Mouse (Mus musculus) left cerebral cortex, postnatal 36 days (tissue): ENCODE data around the gene Itga3. TPM values are rescaled to one million over a fixed set of nuclear protein-coding genes. Genes with fewer than 3 reads are reported as not detected.
"Not testable (repeated sequence)": the region's sequence is repeated elsewhere in the genome, so short reads cannot be mapped to it uniquely, and the experiment has no call there.

Experiments used
- DNase-seq, 2 experiments: peaks; one replicate each; pipeline ENCODE4 v3.0.0; 2021 to 2022; ENCODE audit warnings: low spot score in 2 of 2, mixed read lengths in 1 of 2
- intact Hi-C: fragments of 180-260 bp; cut with DNase I; formaldehyde crosslinking; loops from one replicate; pipeline ENCODE4 v1.15.1; 2025
- total RNA-seq, 2 experiments: library from RNA; stranded (reverse); gene quantifications; 2 replicates each; pipeline ENCODE4 v1.2.3; 2021

Itga3 gene
- total RNA-seq, 2 experiments from 2014 or later = 15.2 to 16.2 TPM

DNA sequence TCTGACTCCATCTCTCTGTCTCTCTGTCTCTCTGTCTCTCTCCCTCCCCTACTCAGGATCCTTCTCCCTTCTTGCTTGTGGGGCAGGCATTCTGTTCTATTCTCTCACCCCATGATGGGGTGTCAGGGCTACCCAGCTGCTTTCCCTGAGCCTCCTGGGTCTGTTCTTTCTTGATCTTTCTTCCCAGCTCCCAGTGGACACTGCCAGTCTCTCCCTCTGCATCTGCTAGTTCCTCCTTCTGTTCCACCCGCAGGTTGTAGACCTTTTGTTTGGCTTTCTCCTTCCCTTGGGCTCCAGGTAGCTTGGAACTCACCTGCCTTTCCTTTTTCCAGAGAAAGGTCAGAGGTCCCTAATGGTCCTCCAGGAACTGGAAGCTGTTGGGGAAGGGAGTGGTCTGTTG lies 65.2 kb downstream of the Itga3 start:
- intact Hi-C loops = no loop called here
- DNase-seq = no peak

DNA sequence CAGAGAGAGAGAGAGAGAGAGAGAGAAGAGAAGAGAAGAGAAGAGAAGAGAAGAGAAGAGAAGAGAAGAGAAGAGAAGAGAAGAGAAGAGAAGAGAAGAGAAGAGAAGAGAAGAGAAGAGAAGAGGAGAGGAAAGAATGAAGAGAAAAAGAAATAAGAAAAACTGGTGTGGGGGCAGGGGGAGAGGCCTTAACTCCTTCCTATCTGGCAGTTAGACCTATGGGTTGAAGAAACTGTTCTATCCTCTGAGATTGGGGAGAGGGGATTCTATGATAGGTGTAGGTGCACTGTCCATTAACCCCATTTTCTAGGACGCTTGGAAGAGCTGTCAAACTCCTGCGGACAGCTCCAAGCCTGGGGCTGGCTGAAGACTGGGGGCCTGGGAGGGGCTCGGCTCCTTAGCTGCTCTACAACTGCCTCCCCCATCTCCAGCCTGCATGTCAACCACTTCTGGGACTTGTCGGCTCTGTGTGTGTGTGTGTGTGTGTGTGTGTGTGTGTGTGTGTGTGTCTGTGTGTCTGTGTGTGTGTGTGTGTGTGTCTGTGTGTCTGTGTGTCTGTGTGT lies 65.7 kb downstream of the Itga3 start:
- intact Hi-C loops, DNase-seq: not testable (repeated sequence)

DNA sequence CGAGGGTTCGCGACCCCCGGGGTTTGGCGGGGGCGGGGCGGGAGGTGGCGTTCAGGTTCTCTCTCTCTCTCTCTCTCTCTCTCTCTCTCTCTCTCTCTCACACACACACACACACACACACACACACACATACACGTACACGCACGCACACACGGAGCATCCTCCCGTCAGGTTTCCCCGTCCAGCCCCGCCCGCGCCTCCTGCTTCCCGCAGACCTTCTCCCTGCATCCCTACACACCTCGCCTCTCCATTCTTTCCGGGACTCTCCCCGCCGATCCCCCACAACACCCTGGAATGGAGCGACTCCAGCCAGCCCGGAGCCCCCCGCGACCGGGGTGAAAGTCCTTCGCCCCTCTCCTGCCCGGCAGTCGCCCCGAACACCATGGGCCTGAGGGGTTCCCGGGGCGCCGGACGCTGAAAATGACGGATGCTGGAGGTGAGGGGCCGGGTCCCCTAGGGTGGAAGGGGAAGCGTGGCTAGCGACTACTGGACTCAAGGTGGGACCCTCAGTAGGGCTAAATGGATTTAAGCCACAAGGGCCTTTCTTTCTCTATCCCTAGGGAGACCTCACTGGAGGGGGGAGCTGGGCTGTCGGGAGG lies 66.4 kb downstream of the Itga3 start:
- DNase-seq = no peak
- intact Hi-C loops = no loop called here

DNA sequence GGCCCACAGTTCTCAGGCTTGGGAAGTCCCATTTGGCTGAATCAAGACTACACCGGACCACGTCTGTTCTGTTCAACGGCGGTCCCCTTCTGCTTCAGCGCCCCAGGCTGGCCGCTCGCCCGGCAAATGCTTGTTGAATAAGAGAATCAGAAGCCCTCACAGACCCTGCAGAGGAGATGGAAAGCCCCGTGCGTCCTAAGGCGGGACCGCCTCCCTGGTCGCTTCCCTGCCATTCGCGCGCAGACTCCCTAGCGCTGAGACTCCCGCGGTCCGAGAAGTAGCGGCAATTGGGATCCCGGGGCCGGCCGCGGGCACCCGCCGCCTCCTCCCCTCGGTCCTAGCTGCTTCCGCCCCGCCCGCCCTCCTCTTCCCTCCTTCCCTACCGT lies 67.0 kb downstream of the Itga3 start, which contains the start of gene Samd14:
Samd14 (plus strand) TSS at position 251 of the 386 bp plus-strand sequence.
- peak; percentile 54 to 63 for DNase-seq

GRCm38 (mm10) chr11:95008661-95009628 lies 67.7 kb downstream of the Itga3 start:
- intact Hi-C loops = no loop called here
- no peak for DNase-seq

More for the DNA sequence above, 67.0 kb downstream of the Itga3 start, which contains the start of gene Samd14:
- intact Hi-C loops = no loop called here

GRCm38 (mm10) chr11:95007418-95007817 lies 69.2 kb downstream of the Itga3 start:
- DNase-seq = no peak
- intact Hi-C loops = no loop called here

DNA sequence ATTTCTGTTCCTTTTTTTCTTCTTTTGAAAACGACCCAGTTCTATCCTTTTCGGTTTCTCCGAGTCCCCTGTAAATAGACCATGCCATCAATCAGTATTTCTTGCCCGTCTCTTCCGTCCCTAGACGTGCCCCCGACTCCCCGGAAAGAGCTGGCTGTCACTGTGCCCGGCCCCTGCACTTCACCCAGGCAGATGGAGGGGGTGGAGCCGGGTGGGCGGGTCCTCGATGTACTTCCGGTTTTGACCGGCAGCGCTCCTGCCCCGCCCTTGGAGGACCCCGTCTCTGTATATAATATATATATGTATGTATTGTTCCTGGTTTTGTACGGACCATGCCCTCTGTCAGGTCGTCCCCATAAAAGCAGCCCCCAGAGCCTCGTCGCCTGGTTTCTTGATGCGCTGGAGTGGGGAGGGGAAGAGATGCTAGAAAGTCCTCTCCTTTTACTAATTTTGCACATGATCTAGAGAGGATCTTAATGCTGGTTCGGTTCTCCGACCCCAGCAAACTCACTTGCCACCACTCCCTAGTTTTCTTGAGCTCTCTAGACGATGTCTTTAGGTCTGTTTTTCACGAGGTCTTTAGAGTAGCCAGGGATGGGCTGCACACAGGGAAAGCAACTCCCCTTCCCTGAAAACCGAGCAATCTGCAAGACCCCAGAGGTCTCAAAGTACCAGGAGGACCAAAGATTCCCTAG lies 69.9 kb downstream of the Itga3 start:
- peak; percentile 60 to 71 for DNase-seq
- intact Hi-C loops = no loop called here

DNA sequence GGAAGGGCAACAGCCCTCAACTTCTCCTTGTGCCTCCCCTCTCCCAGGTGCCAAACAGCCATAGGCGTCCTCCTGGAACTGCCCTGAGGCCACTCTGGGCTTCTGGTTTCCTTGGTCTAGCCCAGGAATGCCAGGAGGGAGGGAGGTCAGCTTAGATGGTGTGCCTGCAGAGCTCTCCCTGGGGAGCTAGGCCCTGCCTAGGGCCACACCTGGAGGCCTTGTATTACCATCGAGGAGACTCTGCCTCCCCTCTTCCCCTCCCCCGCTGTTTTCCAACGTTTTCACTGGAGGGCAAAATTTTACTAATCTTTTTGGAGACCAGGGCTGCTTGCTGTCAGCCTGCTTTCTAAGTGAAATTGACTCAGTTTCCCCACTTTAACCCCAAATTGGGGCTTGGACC lies 70.6 kb downstream of the Itga3 start:
- DNase-seq = no peak
- intact Hi-C loops = no loop called here

DNA sequence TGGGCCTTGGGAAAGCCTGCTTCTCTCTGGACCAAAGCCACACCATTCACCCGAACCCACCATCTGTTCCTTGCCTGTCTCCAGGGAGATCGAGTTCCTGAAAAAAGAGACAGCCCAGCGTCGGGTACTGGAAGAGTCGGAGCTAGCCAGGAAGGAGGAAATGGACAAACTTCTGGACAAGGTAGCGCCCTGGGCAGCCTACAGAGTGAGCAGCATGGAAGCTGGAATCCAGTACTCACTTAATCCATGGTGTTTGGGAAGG lies 71.7 kb downstream of the Itga3 start:
- no peak for DNase-seq

DNA sequence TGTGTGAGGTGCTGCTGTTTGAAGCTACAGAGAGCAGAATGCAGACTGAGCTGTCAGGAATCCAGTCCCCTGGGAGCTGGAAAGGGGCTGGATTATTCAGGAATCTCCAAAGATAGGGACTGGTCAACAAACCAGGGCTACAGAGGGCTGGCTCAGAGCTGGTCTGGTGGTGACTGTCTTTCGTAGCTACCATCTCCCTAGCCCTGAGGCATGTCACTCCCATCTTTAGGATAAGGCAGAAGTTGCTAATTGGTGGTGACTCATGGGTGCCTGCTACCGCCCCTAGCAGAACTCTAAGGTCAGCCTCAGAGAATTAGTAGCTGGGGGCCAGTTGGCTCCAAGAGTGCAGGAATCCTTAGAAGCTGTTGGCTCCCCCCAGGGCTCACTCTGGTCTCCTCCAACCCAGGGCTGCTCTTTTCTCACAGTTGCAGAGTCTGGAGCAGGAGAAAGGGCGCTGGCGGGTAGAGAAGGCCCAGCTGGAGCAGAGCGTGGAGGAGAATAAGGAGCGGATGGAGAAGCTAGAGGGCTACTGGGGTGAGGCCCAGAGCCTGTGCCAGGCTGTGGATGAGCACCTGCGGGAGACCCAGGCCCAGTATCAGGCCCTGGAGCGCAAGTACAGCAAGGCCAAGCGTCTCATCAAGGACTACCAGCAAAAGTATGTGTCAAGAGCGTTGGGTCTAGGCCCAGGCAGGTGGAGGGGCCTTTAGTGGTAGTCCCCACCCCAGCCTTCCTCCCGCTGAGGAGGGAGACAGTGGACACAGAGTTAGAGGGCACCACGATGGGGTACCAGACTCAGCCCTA lies 72.3 kb downstream of the Itga3 start:
- DNase-seq = no peak
- intact Hi-C loops = loop anchor here (5.0 kb wide), 1 partner anchor 33 kb away; no protein-coding TSS in a partner anchor

More for the DNA sequence above, 71.7 kb downstream of the Itga3 start:
- intact Hi-C loops = loop anchor here (5.0 kb wide), 1 partner anchor 32 kb away; no protein-coding TSS in a partner anchor

DNA sequence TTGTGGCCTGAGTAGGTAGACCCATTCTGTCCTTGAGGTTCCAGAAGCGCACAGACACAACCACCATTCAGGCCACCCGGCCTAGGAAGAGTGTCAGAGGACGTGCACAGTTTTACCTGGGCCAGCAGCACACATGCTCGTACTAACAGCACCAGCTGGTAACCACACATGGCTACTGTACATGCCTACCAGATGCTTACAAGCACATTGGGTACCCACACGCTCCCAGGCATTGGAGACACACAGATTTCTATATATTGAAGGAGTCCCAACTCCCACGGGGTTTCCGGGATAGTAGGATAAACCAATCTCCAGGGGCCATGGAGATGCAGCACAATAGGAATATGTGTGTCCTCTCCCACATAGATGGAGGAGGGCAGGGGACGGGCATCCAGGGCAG lies 73.9 kb downstream of the Itga3 start:
- intact Hi-C loops = loop anchor here (5.0 kb wide), 1 partner anchor 35 kb away; no protein-coding TSS in a partner anchor
- DNase-seq = peak in 1 of 2 experiments; percentile 46

DNA sequence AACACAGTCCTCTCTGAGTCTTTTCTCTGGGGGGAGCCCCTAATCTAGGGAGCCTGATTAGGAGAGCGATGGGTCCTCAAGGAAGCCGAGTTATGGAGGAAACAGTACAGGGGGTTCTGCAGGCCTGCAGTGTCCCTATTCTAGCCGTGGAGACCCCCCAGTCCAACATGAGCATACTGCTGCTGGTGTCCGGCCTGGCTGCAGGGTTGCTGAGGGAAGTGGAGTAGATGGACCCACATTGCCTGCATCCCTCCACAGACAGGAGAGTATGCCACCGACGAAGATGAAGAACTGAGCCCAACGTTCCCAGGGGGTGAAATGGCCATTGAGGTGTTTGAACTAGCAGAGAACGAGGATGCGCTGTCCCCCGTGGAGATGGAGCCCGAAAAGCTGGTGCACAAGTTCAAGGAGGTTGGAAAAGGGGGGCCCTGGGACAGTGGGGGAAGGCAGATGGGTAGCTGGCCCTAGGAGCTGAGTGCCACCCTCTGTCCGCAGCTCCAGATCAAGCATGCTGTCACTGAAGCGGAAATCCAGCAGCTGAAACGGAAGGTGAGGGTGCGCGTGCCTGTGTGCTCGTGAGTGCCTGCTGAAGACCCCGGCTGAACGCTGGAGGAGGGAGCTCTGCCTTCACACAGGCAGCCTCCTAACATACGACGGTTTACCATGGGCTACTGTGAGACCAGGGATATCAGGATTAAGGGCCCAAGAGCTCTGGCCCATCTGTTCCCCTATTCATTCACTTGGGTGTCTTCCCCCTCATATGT lies 74.8 kb downstream of the Itga3 start:
- intact Hi-C loops = loop anchor here (2.0 to 5.0 kb wide), 2 partner anchors 23 to 36 kb away; no protein-coding TSS in a partner anchor
- DNase-seq = no peak

GRCm38 (mm10) chr11:95001058-95001457 lies 75.5 kb downstream of the Itga3 start:
- intact Hi-C loops = loop anchor here (2.0 to 5.0 kb wide), 2 partner anchors 22 to 36 kb away; no protein-coding TSS in a partner anchor
- peak in 1 of 2 experiments; percentile 57 for DNase-seq

DNA sequence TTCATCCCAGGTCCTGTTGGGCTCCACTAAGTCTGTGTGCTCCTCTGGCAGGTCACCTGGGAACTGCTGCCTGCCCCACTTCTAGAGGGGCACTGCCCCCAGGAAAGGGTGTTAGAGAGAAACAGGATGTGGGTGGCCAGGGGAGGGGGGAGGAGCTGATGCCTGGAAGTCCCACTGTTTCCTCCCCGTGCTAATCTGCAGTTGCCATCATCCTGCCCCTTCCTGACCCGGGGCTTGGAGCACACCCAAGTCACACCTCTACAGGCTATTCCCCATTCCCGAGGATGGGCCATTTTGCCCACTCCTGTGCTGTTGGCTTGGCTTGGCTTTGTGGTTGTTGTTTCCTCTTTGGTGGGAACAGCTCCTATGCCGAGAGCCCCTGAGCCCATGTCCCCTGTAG lies 76.1 kb downstream of the Itga3 start:
- intact Hi-C loops = loop anchor here (2.0 to 5.0 kb wide), 2 partner anchors 22 to 37 kb away; no protein-coding TSS in a partner anchor
- no peak for DNase-seq

- DNase-seq = no peak
- intact Hi-C loops = loop anchor here (2.0 to 5.0 kb wide), 2 partner anchors 21 to 37 kb away; no protein-coding TSS in a partner anchor
Measured at GRCm38 (mm10) chr11:95000128-95000527, 76.5 kb downstream of the Itga3 start.

DNA sequence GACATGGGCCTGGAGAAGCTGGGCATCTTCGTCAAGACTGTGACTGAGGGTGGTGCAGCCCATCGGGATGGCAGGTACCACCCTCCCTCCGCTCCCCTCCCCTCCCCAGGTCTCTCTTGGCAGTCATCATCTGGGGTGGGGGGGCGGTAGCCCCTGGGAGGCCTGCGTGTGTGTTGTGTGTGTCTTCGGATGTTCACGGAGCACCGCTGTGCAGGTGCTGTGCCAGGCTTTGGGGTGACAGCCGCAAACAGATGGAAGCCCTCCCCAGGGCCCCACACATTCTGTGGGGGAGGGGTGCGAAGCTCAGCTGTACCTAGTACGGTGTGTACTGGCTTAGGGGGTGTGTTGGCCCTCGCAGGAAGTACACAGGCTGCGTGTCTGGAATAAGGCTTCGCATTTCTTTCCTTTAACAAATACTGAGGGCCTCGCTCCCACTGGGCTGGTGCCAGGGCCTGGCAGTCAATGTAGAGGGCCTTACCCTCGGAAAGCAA lies 78.5 kb downstream of the Itga3 start:
- intact Hi-C loops = no loop called here
- peak in 1 of 2 experiments; percentile 71 for DNase-seq

DNA sequence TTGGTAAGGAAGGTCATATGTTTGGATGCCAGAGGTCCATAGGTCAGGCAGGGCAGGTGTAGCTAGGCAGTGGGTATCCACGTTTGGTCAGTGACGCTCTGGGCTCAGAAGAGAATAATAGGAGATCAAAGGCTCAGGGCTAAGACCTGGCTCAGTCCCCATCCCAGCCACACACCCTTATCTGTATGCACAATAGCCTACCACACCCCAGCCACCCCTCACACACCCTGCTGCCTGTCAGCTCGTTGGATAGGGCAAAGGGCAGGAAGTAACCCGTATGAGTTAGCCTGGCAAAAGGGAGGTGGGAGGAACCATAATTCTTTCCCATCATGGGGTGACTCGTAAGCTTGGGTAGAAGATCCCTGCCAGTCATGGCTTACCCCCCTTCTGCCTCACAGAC lies 79.0 kb downstream of the Itga3 start:
- no peak for DNase-seq
- intact Hi-C loops = no loop called here

GRCm38 (mm10) chr11:94996984-94997383 lies 79.6 kb downstream of the Itga3 start:
- intact Hi-C loops = no loop called here
- no peak for DNase-seq
